Mouse (Mus musculus) effector memory CD4-positive, alpha-beta T cell, adult 5 months (primary cell): ENCODE data around the gene Tfpi2. TPM values are rescaled to one million over a fixed set of nuclear protein-coding genes. Genes with fewer than 3 reads are reported as not detected.

ENCODE experiments used
- polyA plus RNA-seq: library from polyadenylated mRNA; unstranded; fragments of 100-300 nt; shearing (Covaris generic); gene quantifications from one replicate; pipeline ENCODE4 v1.2.1, GENCODE M21; 2017

The Tfpi2 gene
- not detected for polyA plus RNA-seq

DNA sequence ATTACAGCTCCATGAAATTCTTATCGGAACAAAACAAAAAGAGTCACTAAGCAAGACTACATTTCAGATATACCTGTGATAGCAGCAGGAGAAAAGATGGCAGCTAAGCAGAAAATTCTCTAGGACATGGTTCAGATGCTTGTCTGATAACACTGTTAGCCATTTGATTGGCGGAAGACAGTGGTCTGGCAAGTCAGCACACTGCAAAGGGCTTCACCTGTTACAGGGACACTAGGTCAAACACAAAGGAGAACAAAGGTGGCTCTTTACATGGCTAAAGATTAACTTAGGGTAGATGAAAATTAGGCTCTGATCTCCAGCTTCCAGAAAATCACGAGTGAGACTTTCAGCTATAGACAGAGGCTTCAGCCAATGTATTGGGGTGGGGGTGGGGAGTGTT lies at the start of gene Tfpi2:
Gene Tfpi2 (minus strand): TSS at position 170 of the 400 bp plus-strand sequence.

GRCm38 (mm10) chr6:4003890-4004306 lies 15.2 kb upstream of the Tfpi2 start, which contains the start of gene Gng11:
Gene Gng11, plus strand, starts transcription at chr6:4003904.

GRCm38 (mm10) chr6:3993492-3993891 lies 4.8 kb upstream of the Tfpi2 start, which contains the start of gene Gngt1:
Gene Gngt1, plus strand, starts transcription at chr6:3993792.

Other genes starting within 250 kb of the Tfpi2 start
- not detected for gene Calcr, start 224.2 kb downstream of the Tfpi2 start, polyA plus RNA-seq
- not detected for gene Gngt1, start 4.9 kb upstream of the Tfpi2 start, polyA plus RNA-seq
- not detected for gene Gng11, start 15.0 kb upstream of the Tfpi2 start, polyA plus RNA-seq
- gene Bet1, start 98.1 kb upstream of the Tfpi2 start, polyA plus RNA-seq, result 22.7 TPM